Mouse (Mus musculus) layer of hippocampus, adult 18-20 months (tissue): ENCODE measurements around the gene Senp1. TPM values are rescaled to one million over a fixed set of nuclear protein-coding genes. Genes with fewer than 3 reads are reported as not detected.

Experiments used
- DNase-seq, 2 experiments: peaks; one replicate each; pipeline ENCODE4 v3.0.0; 2022; ENCODE audit warnings: low spot score in 2 of 2
- long read RNA-seq: library from polyadenylated mRNA; stranded (forward); transcript quantifications from one replicate; pipeline ENCODE4 v2.0.0, GENCODE M21; 2021
- total RNA-seq, 2 experiments: library from RNA; stranded (reverse); gene quantifications; 2 replicates each; pipeline ENCODE4 v1.2.3; 2021

Gene Senp1
- total RNA-seq = 10 to 100 TPM; 12.4 to 13.2 TPM
- long read RNA-seq, full-length matches to known transcripts = 6 of 15 reads
- long read RNA-seq, partial matches to known transcripts = 2 of 15 reads
- long read RNA-seq, other reads (novel, unspliced or antisense) = 7 of 15 reads

DNA sequence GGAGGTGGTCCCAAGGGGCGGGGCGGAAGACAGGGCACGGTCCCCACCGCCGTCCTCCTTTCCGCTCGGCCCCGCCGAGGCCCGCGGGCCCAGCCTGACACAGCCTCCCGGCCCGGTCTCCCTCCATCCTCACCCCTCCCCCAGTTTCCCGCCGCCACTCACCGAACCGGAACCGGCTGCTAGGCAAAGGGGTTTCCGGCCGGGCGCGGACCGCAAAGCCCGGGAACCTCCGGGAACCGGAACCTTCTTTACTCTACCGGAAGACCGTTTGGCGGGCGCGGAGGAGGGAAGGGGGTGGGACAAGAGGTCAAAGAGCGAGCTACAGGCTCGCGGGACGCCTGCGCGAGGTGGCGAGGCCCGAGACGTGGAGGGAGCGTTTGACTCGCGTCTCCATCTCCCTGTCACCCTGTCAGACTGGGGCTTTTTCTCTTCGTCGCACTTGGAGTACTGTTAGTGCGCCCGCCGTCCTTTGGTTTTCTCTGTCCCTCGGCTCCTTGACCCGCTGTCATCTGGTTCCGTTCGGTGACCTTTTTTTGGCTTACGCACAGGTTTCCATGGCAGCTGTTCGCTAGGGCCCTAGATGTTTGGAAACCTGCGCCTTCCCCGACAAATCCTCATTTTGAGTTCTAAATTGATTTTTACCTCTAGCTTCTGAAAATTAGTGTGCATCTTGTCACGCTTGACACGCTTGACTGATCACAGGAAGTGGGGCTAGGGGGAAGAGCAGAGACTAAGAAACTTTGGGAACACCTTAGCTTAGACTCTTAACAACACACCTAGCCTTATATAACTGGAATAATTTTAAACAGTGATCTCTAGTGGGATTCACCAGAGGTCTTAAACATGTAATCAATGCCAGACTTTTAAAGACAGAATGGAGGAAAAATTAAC is at the start of gene Senp1:
Gene Senp1 (minus strand): TSS at position 624 of the 891 bp plus-strand sequence.
- peak; percentile 84 to 91 for DNase-seq

DNA sequence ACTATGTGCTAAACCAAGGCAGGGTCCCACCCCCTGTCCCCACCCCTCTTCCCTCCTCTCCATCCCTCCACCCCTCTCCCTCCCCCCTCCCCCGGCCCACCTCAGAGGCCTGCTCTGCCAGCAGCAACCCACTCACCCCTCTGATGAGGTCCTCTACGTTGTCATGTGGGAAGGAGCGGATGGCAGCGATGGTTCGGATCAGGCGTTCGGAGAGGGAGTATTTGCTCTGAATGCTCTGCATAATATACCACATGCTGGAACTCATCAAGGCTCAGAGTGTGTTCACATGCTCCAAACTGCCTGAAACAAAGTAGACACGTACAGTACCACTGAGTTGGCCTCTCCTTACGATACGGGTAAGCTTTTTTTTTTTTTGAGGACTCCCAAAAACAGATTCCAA is 49.0 kb upstream of the Senp1 start:
- peak in 1 of 2 experiments; percentile 67 for DNase-seq

DNA sequence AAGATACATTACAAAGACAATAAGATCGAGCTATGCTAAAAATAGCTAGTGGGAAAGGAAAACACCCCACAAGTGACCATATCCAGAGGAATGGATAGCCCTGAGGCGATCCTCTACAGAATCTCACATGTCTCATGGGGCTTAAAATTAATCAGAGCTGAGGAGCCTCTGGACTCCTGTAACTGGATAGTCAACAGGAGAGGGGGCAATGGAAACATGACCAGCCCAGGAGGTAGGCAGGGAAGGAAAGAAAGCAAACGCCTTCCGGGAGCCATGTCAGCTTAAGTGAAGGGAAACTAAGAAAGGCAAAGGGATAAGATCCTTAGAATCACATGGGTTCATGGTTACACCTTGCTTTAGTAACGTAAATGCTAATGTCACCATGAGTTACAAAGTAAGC is 47.3 kb upstream of the Senp1 start:
- no peak for DNase-seq

GRCm38 (mm10) chr15:98139763-98140162 is 46.2 kb upstream of the Senp1 start:
- DNase-seq = no peak

GRCm38 (mm10) chr15:98136871-98137270 is 43.3 kb upstream of the Senp1 start:
- DNase-seq = no peak

DNA sequence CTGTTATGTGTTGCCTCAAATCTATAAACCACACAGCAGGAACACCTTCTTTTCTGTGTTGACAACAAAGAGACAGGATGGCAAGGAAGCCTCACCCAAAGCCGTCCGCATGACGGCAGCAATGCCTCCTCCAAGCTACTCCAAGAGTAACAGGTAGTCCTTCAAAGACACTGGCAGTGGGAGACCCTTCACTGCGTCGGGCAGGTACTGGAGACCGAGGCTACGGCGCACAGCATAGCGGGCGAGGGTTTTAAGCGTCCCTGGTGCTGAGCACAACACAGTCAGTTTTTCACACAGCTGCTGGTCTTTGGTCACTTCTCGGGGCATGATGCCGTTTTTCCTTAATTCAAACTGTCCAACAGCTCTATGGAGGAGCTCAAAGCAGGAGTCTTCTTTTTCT is 42.1 kb upstream of the Senp1 start:
- DNase-seq = no peak

DNA sequence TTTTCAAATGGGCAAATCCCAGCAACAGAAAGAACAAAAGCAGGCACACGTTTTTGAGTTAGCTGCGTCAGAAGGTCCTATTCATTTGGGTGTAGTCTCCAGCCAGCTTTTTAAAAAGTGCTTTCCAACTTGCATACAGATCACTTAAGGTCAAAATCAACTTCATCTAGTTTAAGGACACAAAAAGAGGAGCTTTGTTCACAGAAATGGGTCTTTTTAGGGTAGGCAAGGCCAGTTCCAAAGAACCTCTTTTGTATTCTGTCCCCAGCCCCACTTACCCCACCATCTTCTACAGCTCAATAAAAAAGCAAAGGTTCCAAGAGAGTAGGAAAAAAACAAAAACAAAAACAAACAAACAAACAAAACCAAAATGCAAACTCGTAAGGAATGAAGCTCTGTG is 41.1 kb upstream of the Senp1 start:
- no peak for DNase-seq

DNA sequence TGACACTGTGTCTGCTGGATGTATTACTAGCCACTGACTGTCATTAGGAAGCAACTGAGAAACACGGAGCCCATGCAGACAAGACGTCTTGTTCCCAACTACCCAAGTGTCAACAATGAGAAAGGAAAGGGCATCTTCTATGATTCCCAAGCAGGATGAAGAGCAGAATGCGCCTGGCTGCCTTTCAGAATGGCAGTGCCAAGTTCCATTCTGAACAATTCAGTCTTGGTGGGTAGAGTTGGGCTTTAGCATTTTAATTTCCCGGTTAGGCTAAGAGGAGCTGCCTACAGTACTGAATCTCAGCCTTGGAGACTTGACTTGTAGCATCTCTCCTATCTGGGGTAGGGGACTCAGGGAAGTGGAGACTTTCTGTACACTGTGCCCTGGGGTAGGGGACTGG is 40.5 kb upstream of the Senp1 start:
- peak in 1 of 2 experiments; percentile 66 for DNase-seq

DNA sequence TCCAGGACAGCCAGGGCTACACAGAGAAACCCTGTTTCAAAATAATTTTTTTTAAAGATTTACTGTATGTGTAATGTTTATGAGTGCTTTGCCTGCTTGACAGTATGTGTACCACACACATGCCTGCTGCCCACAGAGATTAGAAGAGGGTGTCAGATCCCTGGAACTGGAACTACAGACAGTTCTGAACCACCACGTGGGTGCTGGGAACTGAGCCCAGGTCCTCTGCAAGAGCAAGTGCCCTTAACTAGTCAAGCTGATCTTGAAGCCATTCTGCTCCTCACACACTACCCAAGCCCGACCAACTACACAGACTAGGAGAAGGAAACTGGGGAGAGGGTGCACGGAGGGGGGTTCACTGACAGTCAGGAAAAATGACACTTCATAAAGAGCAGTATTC is 39.9 kb upstream of the Senp1 start:
- no peak for DNase-seq

- no peak for DNase-seq
These were observed 38.6 kb upstream of the Senp1 start for GRCm38 (mm10) chr15:98131942-98132655.

DNA sequence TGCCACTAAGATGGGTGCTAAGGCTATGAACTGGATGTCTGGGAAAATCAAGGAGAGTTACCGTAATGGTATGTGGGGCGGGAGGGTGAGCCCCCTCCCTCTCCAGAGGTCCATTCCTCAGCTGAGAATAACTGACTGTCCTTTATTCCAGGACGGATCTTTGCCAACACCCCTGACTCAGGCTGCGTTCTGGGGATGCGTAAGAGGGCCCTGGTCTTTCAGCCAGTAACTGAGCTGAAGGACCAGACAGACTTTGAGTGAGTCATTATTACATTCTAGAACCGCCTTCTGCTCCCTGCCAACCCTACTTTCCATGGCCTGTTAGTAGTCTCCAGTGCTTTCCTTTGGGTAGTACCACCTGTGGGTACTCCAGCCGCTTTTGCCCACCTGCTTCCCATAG is 37.9 kb upstream of the Senp1 start:
- no peak for DNase-seq

DNA sequence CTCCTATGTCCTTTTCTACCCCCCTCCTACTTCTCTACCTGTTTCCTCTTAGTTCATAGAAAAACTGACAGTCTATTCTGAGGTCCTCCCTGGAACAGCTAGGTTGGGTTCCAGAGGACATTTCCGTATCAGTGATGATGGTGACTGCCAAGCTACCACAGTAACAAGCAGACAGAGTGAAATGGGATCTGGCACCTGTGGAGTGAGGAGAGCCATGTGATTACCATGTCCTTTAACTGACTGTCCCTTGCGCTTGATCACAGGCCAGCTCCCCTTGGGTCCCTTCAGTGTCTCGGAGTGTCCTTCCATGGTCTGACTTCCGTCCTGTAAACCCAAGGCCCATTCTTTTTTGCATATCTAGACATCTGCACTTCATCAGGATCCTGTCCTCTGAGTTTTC is 37.5 kb upstream of the Senp1 start:
- DNase-seq = no peak

GRCm38 (mm10) chr15:98120831-98121230 is 27.3 kb upstream of the Senp1 start:
- no peak for DNase-seq

GRCm38 (mm10) chr15:98119363-98119762 is 25.8 kb upstream of the Senp1 start:
- no peak for DNase-seq

GRCm38 (mm10) chr15:98116287-98116686 is 22.7 kb upstream of the Senp1 start:
- no peak for DNase-seq

GRCm38 (mm10) chr15:98115779-98116163 is 22.2 kb upstream of the Senp1 start:
- no peak for DNase-seq

- no peak for DNase-seq
These were observed 21.6 kb upstream of the Senp1 start for GRCm38 (mm10) chr15:98114852-98115778.

GRCm38 (mm10) chr15:98114098-98114851 is 20.7 kb upstream of the Senp1 start:
- DNase-seq = no peak

GRCm38 (mm10) chr15:98111791-98112190 is 18.2 kb upstream of the Senp1 start:
- no peak for DNase-seq
